Mouse (Mus musculus): ENCODE measurements around the gene Olfr1161. TPM values are rescaled to one million over a fixed set of nuclear protein-coding genes. Genes with fewer than 3 reads are reported as not detected.
"Not testable (repeated sequence)": the region's sequence is repeated elsewhere in the genome, so short reads cannot be mapped to it uniquely, and the experiment has no call there.

Gene Olfr1161
- not detected for total RNA-seq (2021)
- long read RNA-seq, experiment 1: 0 reads
- long read RNA-seq, experiment 2: 0 reads

GRCm38 (mm10) chr2:88022474-88022873 is at the start of gene Olfr1161:
Gene Olfr1161, plus strand, starts transcription at chr2:88022774.
- intact Hi-C loops (cut with DNase I); DNase-seq: not testable (repeated sequence)

- no peak for DNase-seq
- intact Hi-C loops (cut with DNase I): no loop called here
Measured at GRCm38 (mm10) chr2:87974563-87974962, 48.0 kb upstream of the Olfr1161 start, which contains the start of gene Olfr74. Gene Olfr74, minus strand, starts transcription at chr2:87974663.

- intact Hi-C loops (cut with DNase I): no loop called here
- DNase-seq: no peak
Measured at GRCm38 (mm10) chr2:87989813-87990212, 32.8 kb upstream of the Olfr1161 start, which contains the start of gene Olfr1158. Gene Olfr1158, plus strand, starts transcription at chr2:87990113.

- DNase-seq: no peak
- intact Hi-C loops (cut with DNase I): no loop called here
Measured at GRCm38 (mm10) chr2:88007515-88008318, 14.9 kb upstream of the Olfr1161 start, which contains the start of gene Olfr1160. Gene Olfr1160, minus strand, starts transcription at chr2:88008268.

- intact Hi-C loops (cut with DNase I): no loop called here
- DNase-seq: no peak
Measured at GRCm38 (mm10) chr2:88037599-88037998, 15.0 kb downstream of the Olfr1161 start, which contains the start of gene Olfr73. Gene Olfr73, minus strand, starts transcription at chr2:88037699.

GRCm38 (mm10) chr2:88051029-88051428 is 28.5 kb downstream of the Olfr1161 start, which contains the start of gene Olfr1162:
Gene Olfr1162, minus strand, starts transcription at chr2:88051129.
- intact Hi-C loops (cut with DNase I): no loop called here
- no peak for DNase-seq

DNA sequence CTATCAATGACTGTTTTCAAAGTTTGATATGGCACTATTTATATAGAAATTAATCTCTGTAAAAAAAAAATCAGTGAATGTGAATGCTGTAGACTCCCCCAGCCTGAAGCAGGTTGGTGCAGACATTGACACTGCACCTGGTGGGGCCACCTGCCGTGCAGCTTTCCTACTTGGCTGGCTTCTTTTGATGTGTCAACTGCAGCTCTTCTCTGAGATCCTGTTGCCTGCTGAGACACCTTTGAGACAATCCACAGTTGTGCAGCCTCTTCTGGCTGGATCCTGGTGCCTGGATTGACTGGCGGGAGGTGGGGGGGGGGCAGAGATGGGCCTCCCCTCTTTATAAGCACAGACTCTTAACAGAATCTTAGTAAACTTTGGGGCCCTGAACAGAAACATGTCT is 41.0 kb downstream of the Olfr1161 start:
- intact Hi-C loops (cut with DNase I): no loop called here
- no peak for DNase-seq

DNA sequence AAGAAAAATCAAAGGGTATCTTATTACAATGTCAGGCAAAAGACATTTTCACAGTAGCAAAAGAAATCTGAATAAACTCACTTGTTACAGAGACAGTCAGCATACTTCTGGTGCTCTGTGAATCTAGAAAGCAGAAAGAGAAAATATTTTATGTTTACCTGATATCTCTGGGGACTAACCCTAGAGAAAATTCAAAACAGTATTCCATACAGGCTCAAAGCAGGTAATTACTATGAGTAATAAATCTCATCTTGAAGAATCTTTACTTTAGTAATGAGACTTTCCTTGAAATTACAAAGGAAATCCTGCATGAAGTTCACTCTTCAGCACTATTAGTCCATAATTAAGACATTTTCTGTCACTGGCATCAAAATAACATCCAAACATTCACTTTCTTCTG is 49.2 kb downstream of the Olfr1161 start, which contains the start of gene Olfr1163:
Gene Olfr1163 (minus strand): TSS at position 101 of the 400 bp plus-strand sequence.
- intact Hi-C loops (cut with DNase I): no loop called here

More for the DNA sequence above, 49.2 kb downstream of the Olfr1161 start, which contains the start of gene Olfr1163:
- DNase-seq: no peak

Other genes with a start within 250 kb of the Olfr1161 start
- not detected for gene Olfr152, start 243.3 kb upstream of the Olfr1161 start, total RNA-seq (2021)
- gene Olfr1143, start 222.2 kb upstream of the Olfr1161 start, total RNA-seq (2021): not detected
- gene Olfr1145, start 213.0 kb upstream of the Olfr1161 start, total RNA-seq (2021): not detected
- not detected for gene Olfr1148, start 192.2 kb upstream of the Olfr1161 start, total RNA-seq (2021)
- gene Olfr1150-ps1, start 178.8 kb upstream of the Olfr1161 start, total RNA-seq (2021): not detected
- gene Olfr1151, start 166.9 kb upstream of the Olfr1161 start, total RNA-seq (2021): not detected
- gene Olfr1152, start 156.3 kb upstream of the Olfr1161 start, total RNA-seq (2021): not detected
- not detected for gene Olfr1153, start 127.8 kb upstream of the Olfr1161 start, total RNA-seq (2021)
- gene Olfr1154, start 117.6 kb upstream of the Olfr1161 start, total RNA-seq (2021): not detected
- not detected for gene Olfr1155, start 77.6 kb upstream of the Olfr1161 start, total RNA-seq (2021)
- gene Olfr1156, start 69.7 kb upstream of the Olfr1161 start, total RNA-seq (2021): not detected
- not detected for gene Olfr1157, start 54.5 kb upstream of the Olfr1161 start, total RNA-seq (2021)
- gene Olfr74, start 48.1 kb upstream of the Olfr1161 start, total RNA-seq (2021): not detected
- not detected for gene Olfr1158, start 32.7 kb upstream of the Olfr1161 start, total RNA-seq (2021)
- gene Olfr1160, start 14.5 kb upstream of the Olfr1161 start, total RNA-seq (2021): not detected
- gene Olfr73, start 14.9 kb downstream of the Olfr1161 start, total RNA-seq (2021): not detected
- not detected for gene Olfr1162, start 28.4 kb downstream of the Olfr1161 start, total RNA-seq (2021)
- not detected for gene Olfr1163, start 49.1 kb downstream of the Olfr1161 start, total RNA-seq (2021)
- gene Olfr1164, start 71.2 kb downstream of the Olfr1161 start, total RNA-seq (2021): not detected
- not detected for gene Olfr1166, start 105.5 kb downstream of the Olfr1161 start, total RNA-seq (2021)
- not detected for gene Olfr1167, start 132.4 kb downstream of the Olfr1161 start, total RNA-seq (2021)
- gene Olfr1168, start 159.1 kb downstream of the Olfr1161 start, total RNA-seq (2021): not detected
- not detected for gene Olfr1170, start 205.6 kb downstream of the Olfr1161 start, total RNA-seq (2021)